Mouse (Mus musculus) midbrain, embryonic 12.5 days (tissue): Measurements from ENCODE around the gene Ehmt2. TPM values are rescaled to one million over a fixed set of nuclear protein-coding genes. Genes with fewer than 3 reads are reported as not detected.

ENCODE experiments used
- ATAC-seq: fragments of 200-750 bp; cut with Nextera tagmentation; 2 replicates; pipeline ENCODE4 v1.8.0; 2017; ENCODE audit warnings: low read depth, moderate TSS enrichment, moderate library complexity; ENCODE audit not compliant: low FRiP score
- H3K27ac ChIP-seq: fragments of 300-500 bp; sonication (generic); replicated peaks from 2 replicates; pipeline ENCODE4 v1.5.1; 2016; ENCODE audit warnings: mild to moderate bottlenecking
- H3K27me3 ChIP-seq: fragments of 300-500 bp; sonication (generic); 2 replicates; pipeline ENCODE4 v1.6.1; 2016; ENCODE audit warnings: mild to moderate bottlenecking
- H3K36me3 ChIP-seq: fragments of 300-500 bp; sonication (generic); 2 replicates; pipeline ENCODE4 v1.6.1; 2016
- H3K4me1 ChIP-seq: fragments of 300-500 bp; sonication (generic); 2 replicates; pipeline ENCODE4 v1.6.1; 2016
- H3K4me2 ChIP-seq: fragments of 300-500 bp; sonication (generic); replicated peaks from 2 replicates; pipeline ENCODE4 v1.6.1; 2016; ENCODE audit warnings: mild to moderate bottlenecking, moderate library complexity
- H3K4me3 ChIP-seq: fragments of 300-500 bp; sonication (generic); 2 replicates; pipeline ENCODE4 v1.5.1; 2016; ENCODE audit warnings: mild to moderate bottlenecking
- H3K9ac ChIP-seq: fragments of 300-500 bp; sonication (generic); replicated peaks from 2 replicates; pipeline ENCODE4 v1.6.1; 2016; ENCODE audit warnings: mild to moderate bottlenecking, moderate library complexity
- H3K9me3 ChIP-seq: fragments of 300-500 bp; sonication (generic); 2 replicates; pipeline ENCODE4 v1.6.1; 2016; ENCODE audit warnings: mild to moderate bottlenecking
- WGBS: fragments of 180-500 bp; shearing (Covaris S2); methylation state at CpG from one replicate; pipeline ENCODE4 v1.1.7; 2016; 5-methylcytosine and 5-hydroxymethylcytosine counted together
- polyA plus RNA-seq: library from polyadenylated mRNA; unstranded; fragments of >200 nt; fragmentation: Nextera tagmentation; extraction: Ambion mirVana; gene quantifications from 2 replicates; pipeline ENCODE4 v1.2.1, GENCODE M21; 2016

The Ehmt2 gene
- polyA plus RNA-seq, 1 experiment from 2014 or later: 120 TPM

- H3K36me3 ChIP-seq: no peaks in the 10 kb centered on the region
- no peak overlapping the region for H3K9ac ChIP-seq
- H3K27ac ChIP-seq: no peak overlapping the region
- 97% methylated on average over 6 of the region's 6 CpGs for WGBS
- H3K4me3 ChIP-seq: no peak overlapping the region
- no peaks in the 10 kb centered on the region for H3K9me3 ChIP-seq
- no peak overlapping the region for H3K4me2 ChIP-seq
- no peaks in the 10 kb centered on the region for H3K27me3 ChIP-seq
- no peaks in the 10 kb centered on the region for H3K4me1 ChIP-seq
- no peak for ATAC-seq
Measured at GRCm38 (mm10) chr17:34874321-34874720, 23.9 kb upstream of the Ehmt2 start.

- H3K4me1 ChIP-seq: no peaks in the 10 kb centered on the region
- H3K9ac ChIP-seq: no peak within 1 kb of the TSS
- H3K27me3 ChIP-seq: peaks cover 32% of the 10 kb centered on the region
- WGBS: 70% methylated on average over 11 of the region's 11 CpGs
- no peak for ATAC-seq
- no peaks in the 10 kb centered on the region for H3K36me3 ChIP-seq
- H3K9me3 ChIP-seq: no peaks in the 10 kb centered on the region
- no peak within 1 kb of the TSS for H3K4me3 ChIP-seq
- H3K27ac ChIP-seq: no peak within 1 kb of the TSS
- no peak within 1 kb of the TSS for H3K4me2 ChIP-seq
Measured at GRCm38 (mm10) chr17:34879336-34879879, 18.9 kb upstream of the Ehmt2 start, which contains the start of gene Zbtb12. TSS of gene Zbtb12 (plus strand) at chr17:34879483.

- H3K27ac ChIP-seq: no peak overlapping the region
- H3K4me2 ChIP-seq: no peak overlapping the region
- ATAC-seq: no peak
- no peaks in the 10 kb centered on the region for H3K4me1 ChIP-seq
- H3K9me3 ChIP-seq: no peaks in the 10 kb centered on the region
- H3K4me3 ChIP-seq: no peak overlapping the region
- H3K9ac ChIP-seq: no peak overlapping the region
- H3K36me3 ChIP-seq: no peaks in the 10 kb centered on the region
- H3K27me3 ChIP-seq: peaks cover 32% of the 10 kb centered on the region
Measured at GRCm38 (mm10) chr17:34881166-34881565, 17.1 kb upstream of the Ehmt2 start.

- H3K27me3 ChIP-seq: peaks cover 32% of the 10 kb centered on the region
- no peak within 1 kb of the TSS for H3K4me2 ChIP-seq
- no peaks in the 10 kb centered on the region for H3K9me3 ChIP-seq
- 6% methylated on average over 15 of the region's 15 CpGs for WGBS
- no peak within 1 kb of the TSS for H3K4me3 ChIP-seq
- no peaks in the 10 kb centered on the region for H3K4me1 ChIP-seq
- ATAC-seq: no peak
- H3K36me3 ChIP-seq: no peaks in the 10 kb centered on the region
- H3K9ac ChIP-seq: peak within 1 kb of the TSS; percentile 21; the same call in 1 of the 2 replicates
- H3K27ac ChIP-seq: no peak within 1 kb of the TSS
Measured at GRCm38 (mm10) chr17:34881683-34882310, 16.5 kb upstream of the Ehmt2 start, which contains the start of gene Gm20547. TSS of gene Gm20547 (minus strand) at chr17:34882042.

- no peaks in the 10 kb centered on the region for H3K9me3 ChIP-seq
- no peak overlapping the region for H3K4me3 ChIP-seq
- no peak overlapping the region for H3K4me2 ChIP-seq
- no peak for ATAC-seq
- H3K4me1 ChIP-seq: no peaks in the 10 kb centered on the region
- 67% methylated on average over 3 of the region's 3 CpGs for WGBS
- H3K36me3 ChIP-seq: no peaks in the 10 kb centered on the region
- H3K27me3 ChIP-seq: peaks cover 32% of the 10 kb centered on the region
- H3K27ac ChIP-seq: no peak overlapping the region
- H3K9ac ChIP-seq: no peak overlapping the region
Measured at GRCm38 (mm10) chr17:34883332-34883731, 14.9 kb upstream of the Ehmt2 start.

- Histone ChIP-seq H3K4me3 (no peak overlapping the region), H3K27ac (no peak overlapping the region), H3K36me3 (no peaks in the 10 kb centered on the region), H3K27me3 (peaks cover 32% of the 10 kb centered on the region), H3K9me3 (no peaks in the 10 kb centered on the region), H3K4me1 (no peaks in the 10 kb centered on the region), H3K4me2 (no peak overlapping the region), H3K9ac (no peak overlapping the region)
- no peak for ATAC-seq
- WGBS: 89% methylated on average over 6 of the region's 6 CpGs
Measured at GRCm38 (mm10) chr17:34884704-34885103, 13.6 kb upstream of the Ehmt2 start.

GRCm38 (mm10) chr17:34885615-34886014, 12.7 kb upstream of the Ehmt2 start:
- Histone ChIP-seq H3K9ac (no peak overlapping the region), H3K9me3 (no peaks in the 10 kb centered on the region), H3K36me3 (no peaks in the 10 kb centered on the region), H3K4me2 (no peak overlapping the region), H3K4me3 (no peak overlapping the region), H3K27me3 (peaks cover 24% of the 10 kb centered on the region), H3K27ac (no peak overlapping the region), H3K4me1 (no peaks in the 10 kb centered on the region)
- no peak for ATAC-seq
- 80% methylated on average over 3 of the region's 3 CpGs for WGBS

- Histone ChIP-seq H3K36me3 (no peaks in the 10 kb centered on the region), H3K9ac (no peak overlapping the region), H3K27me3 (0 out of 2 replicates have a peak, but pooled peaks cover 8% of the 10 kb centered on the region), H3K4me2 (no peak overlapping the region), H3K4me3 (no peak overlapping the region), H3K9me3 (no peaks in the 10 kb centered on the region), H3K27ac (no peak overlapping the region), H3K4me1 (no peaks in the 10 kb centered on the region)
- 87% methylated on average over 5 of the region's 5 CpGs for WGBS
- ATAC-seq: no peak
Measured at GRCm38 (mm10) chr17:34887942-34888341, 10.3 kb upstream of the Ehmt2 start.

- no peaks in the 10 kb centered on the region for H3K9me3 ChIP-seq
- 87% methylated on average over 12 of the region's 12 CpGs for WGBS
- no peak overlapping the region for H3K9ac ChIP-seq
- no peak for ATAC-seq
- no peak overlapping the region for H3K4me3 ChIP-seq
- peaks cover 8% of the 10 kb centered on the region for H3K4me1 ChIP-seq
- H3K27ac ChIP-seq: no peak overlapping the region
- H3K27me3 ChIP-seq: no peaks in the 10 kb centered on the region
- no peak overlapping the region for H3K4me2 ChIP-seq
- H3K36me3 ChIP-seq: no peaks in the 10 kb centered on the region
Measured at GRCm38 (mm10) chr17:34890074-34890743, 8.1 kb upstream of the Ehmt2 start.

GRCm38 (mm10) chr17:34891377-34891776, 6.9 kb upstream of the Ehmt2 start:
- no peak overlapping the region for H3K4me2 ChIP-seq
- H3K27ac ChIP-seq: no peak overlapping the region
- no peak for ATAC-seq
- H3K9ac ChIP-seq: no peak overlapping the region
- 96% methylated on average over 2 of the region's 2 CpGs for WGBS
- peaks cover 7% of the 10 kb centered on the region for H3K36me3 ChIP-seq
- no peaks in the 10 kb centered on the region for H3K9me3 ChIP-seq
- H3K27me3 ChIP-seq: no peaks in the 10 kb centered on the region
- no peak overlapping the region for H3K4me3 ChIP-seq
- H3K4me1 ChIP-seq: peaks cover 19% of the 10 kb centered on the region

GRCm38 (mm10) chr17:34893072-34893824, 5.0 kb upstream of the Ehmt2 start:
- Histone ChIP-seq H3K4me2 (peak overlapping the region; percentile 98), H3K4me3 (peak overlapping the region; percentile 92; the same call in 1 of the 2 replicates), H3K27me3 (no peaks in the 10 kb centered on the region), H3K36me3 (peaks cover 9% of the 10 kb centered on the region), H3K27ac (peak overlapping the region; percentile 86), H3K9ac (no peak overlapping the region), H3K9me3 (no peaks in the 10 kb centered on the region), H3K4me1 (peaks cover 36% of the 10 kb centered on the region)
- 75% methylated on average over 12 of the region's 12 CpGs for WGBS
- no peak for ATAC-seq
